Mouse (Mus musculus) myocyte (in vitro differentiated cells): ENCODE measurements around the gene Rnf222. TPM values are rescaled to one million over a fixed set of nuclear protein-coding genes. Genes with fewer than 3 reads are reported as not detected.

Experiments used
- H3K27me3 ChIP-seq: one replicate; pipeline ENCODE4 v1.6.1; 2011; ENCODE audit not compliant: control insufficient read depth, insufficient read depth, insufficient read length
- H3K36me3 ChIP-seq: one replicate; pipeline ENCODE4 v1.6.1; 2011; ENCODE audit not compliant: control insufficient read depth, insufficient read depth
- H3K4me2 ChIP-seq: one replicate; pipeline ENCODE4 v1.6.1; 2011; ENCODE audit warnings: low read depth, control low read depth
- H3K4me3 ChIP-seq: one replicate; pipeline ENCODE4 v1.5.1; 2011; ENCODE audit warnings: mild to moderate bottlenecking, control low read depth, moderate library complexity
- H3K79me2 ChIP-seq: one replicate; pipeline ENCODE4 v1.6.1; 2011; ENCODE audit not compliant: control insufficient read depth, insufficient read depth
- H3ac ChIP-seq: one replicate; pipeline ENCODE4 v1.6.1; 2011; ENCODE audit not compliant: control insufficient read depth, insufficient read length
- CEBPB ChIP-seq: IDR thresholded peaks from 2 replicates; pipeline ENCODE4 v1.6.1; 2011; ENCODE audit warnings: mild to moderate bottlenecking, moderate library complexity; ENCODE audit not compliant: poor library complexity, insufficient read depth, severe bottlenecking
- E2F4 ChIP-seq: IDR thresholded peaks from one replicate; pipeline ENCODE4 v1.6.1; 2011; ENCODE audit warnings: mild to moderate bottlenecking, control low read depth, moderate library complexity; ENCODE audit not compliant: insufficient read depth
- MAX ChIP-seq: IDR thresholded peaks from one replicate; pipeline ENCODE4 v1.6.1; 2011; ENCODE audit warnings: low read depth, mild to moderate bottlenecking, control low read depth
- MYOD1 ChIP-seq, 3 experiments: IDR thresholded peaks; one replicate each; pipeline ENCODE4 v1.6.1; 2011; ENCODE audit warnings: control low read depth in 2 of 3, low read depth in 2 of 3, mild to moderate bottlenecking in 2 of 3, moderate library complexity in 1 of 3; ENCODE audit not compliant: insufficient read length in 2 of 3, control insufficient read depth in 1 of 3
- MYOG ChIP-seq, 3 experiments: IDR thresholded peaks; one replicate each; pipeline ENCODE4 v1.6.1; 2011; ENCODE audit warnings: control low read depth in 2 of 3, low read depth in 2 of 3, mild to moderate bottlenecking in 2 of 3; ENCODE audit not compliant: insufficient read length in 2 of 3, control insufficient read depth in 1 of 3, insufficient read depth in 1 of 3
- POLR2A ChIP-seq: IDR thresholded peaks from one replicate; pipeline ENCODE4 v1.6.1; 2011; ENCODE audit warnings: low read depth, mild to moderate bottlenecking, control low read depth, moderate library complexity; ENCODE audit not compliant: insufficient read length
- POLR2AphosphoS2 ChIP-seq: IDR thresholded peaks from one replicate; pipeline ENCODE4 v1.6.1; 2011; ENCODE audit warnings: low read depth, control low read depth; ENCODE audit not compliant: insufficient read length
- REST ChIP-seq: IDR thresholded peaks from one replicate; pipeline ENCODE4 v1.6.1; 2011; ENCODE audit warnings: mild to moderate bottlenecking, control low read depth, moderate library complexity; ENCODE audit not compliant: insufficient read depth, insufficient read length
- SRF ChIP-seq: IDR thresholded peaks from one replicate; pipeline ENCODE4 v1.6.1; 2011; ENCODE audit warnings: low read depth; ENCODE audit not compliant: control insufficient read depth, insufficient read length
- TCF12 ChIP-seq: IDR thresholded peaks from one replicate; pipeline ENCODE4 v1.6.1; 2011; ENCODE audit warnings: mild to moderate bottlenecking, control low read depth; ENCODE audit not compliant: poor library complexity, insufficient read depth, severe bottlenecking
- TCF3 ChIP-seq: IDR thresholded peaks from one replicate; pipeline ENCODE4 v1.6.1; 2011; ENCODE audit warnings: low read depth, control low read depth; ENCODE audit not compliant: insufficient read length
- USF1 ChIP-seq: IDR thresholded peaks from one replicate; pipeline ENCODE4 v1.6.1; 2011; ENCODE audit warnings: low read depth, mild to moderate bottlenecking, control low read depth, moderate library complexity
- polyA plus RNA-seq: library from polyadenylated mRNA; unstranded; fragments of >200 nt; fragmentation: generic; extraction: Trizol; gene quantifications from one replicate; pipeline ENCODE4 v1.2.1, GENCODE M21; 2012; ENCODE audit warnings: missing spikeins

Gene Rnf222
- polyA plus RNA-seq, 1 experiment = not detected

GRCm38 (mm10) chr11:68898790-68899189, 10.4 kb downstream of the Rnf222 start:
- peaks cover 14% of the 10 kb centered on the region for H3K79me2 ChIP-seq
- TF ChIP-seq SRF (no peak), MAX (no peak), MYOD1 (IDR thresholded peaks at IDR 0.05; ENCODE audit: control insufficient read depth in 1 of 3, insufficient read length in 2 of 3, low read depth in 2 of 3) (no peak), TCF12 (no peak), POLR2AphosphoS2 (no peak), USF1 (no peak), E2F4 (no peak), POLR2A (no peak), REST (no peak), MYOG (IDR thresholded peaks at IDR 0.05; ENCODE audit: control insufficient read depth in 1 of 3, insufficient read depth in 1 of 3, insufficient read length in 2 of 3, low read depth in 2 of 3) (no peak), CEBPB (no peak)
- H3ac ChIP-seq = no peak overlapping the region
- H3K36me3 ChIP-seq = no peaks in the 10 kb centered on the region
- no peak overlapping the region for H3K4me2 ChIP-seq
- H3K4me3 ChIP-seq = no peak overlapping the region
- H3K27me3 ChIP-seq = peaks cover 5% of the 10 kb centered on the region

- Histone ChIP-seq H3ac (no peak overlapping the region), H3K79me2 (peaks cover 14% of the 10 kb centered on the region), H3K36me3 (peaks cover 5% of the 10 kb centered on the region), H3K27me3 (peaks cover 5% of the 10 kb centered on the region), H3K4me2 (no peak overlapping the region), H3K4me3 (no peak overlapping the region)
- TF ChIP-seq E2F4 = no peak
- no peak for TF ChIP-seq MAX
- TF ChIP-seq TCF12 = no peak
- no peak for TF ChIP-seq TCF3
- no peak for TF ChIP-seq SRF
- no peak for TF ChIP-seq MYOD1 (IDR thresholded peaks at IDR 0.05; ENCODE audit: control insufficient read depth in 1 of 3, insufficient read length in 2 of 3, low read depth in 2 of 3)
- no peak for TF ChIP-seq POLR2A
- TF ChIP-seq POLR2AphosphoS2 = no peak
- TF ChIP-seq USF1 = no peak
- no peak for TF ChIP-seq REST
- no peak for TF ChIP-seq CEBPB
- no peak for TF ChIP-seq MYOG (IDR thresholded peaks at IDR 0.05; ENCODE audit: control insufficient read depth in 1 of 3, insufficient read depth in 1 of 3, insufficient read length in 2 of 3, low read depth in 2 of 3)
Observed at GRCm38 (mm10) chr11:68899815-68900214, 11.5 kb downstream of the Rnf222 start.

GRCm38 (mm10) chr11:68900519-68901350, 12.4 kb downstream of the Rnf222 start:
- H3ac ChIP-seq = no peak overlapping the region
- H3K27me3 ChIP-seq = peaks cover 5% of the 10 kb centered on the region
- TF ChIP-seq MAX = no peak
- TF ChIP-seq REST = no peak
- TF ChIP-seq MYOD1 (IDR thresholded peaks at IDR 0.05; ENCODE audit: control insufficient read depth in 1 of 3, insufficient read length in 2 of 3, low read depth in 2 of 3) = no peak
- TF ChIP-seq E2F4 = no peak
- TF ChIP-seq POLR2A = no peak
- TF ChIP-seq TCF12 = no peak
- no peak for TF ChIP-seq POLR2AphosphoS2
- no peak for TF ChIP-seq MYOG (IDR thresholded peaks at IDR 0.05; ENCODE audit: control insufficient read depth in 1 of 3, insufficient read depth in 1 of 3, insufficient read length in 2 of 3, low read depth in 2 of 3)
- TF ChIP-seq CEBPB = no peak
- no peak for TF ChIP-seq USF1
- no peak for TF ChIP-seq SRF
- no peak for TF ChIP-seq TCF3
- peaks cover 14% of the 10 kb centered on the region for H3K79me2 ChIP-seq
- H3K4me3 ChIP-seq = peak overlapping the region; percentile 85
- H3K36me3 ChIP-seq = peaks cover 9% of the 10 kb centered on the region
- H3K4me2 ChIP-seq = peak overlapping the region; percentile 80

DNA sequence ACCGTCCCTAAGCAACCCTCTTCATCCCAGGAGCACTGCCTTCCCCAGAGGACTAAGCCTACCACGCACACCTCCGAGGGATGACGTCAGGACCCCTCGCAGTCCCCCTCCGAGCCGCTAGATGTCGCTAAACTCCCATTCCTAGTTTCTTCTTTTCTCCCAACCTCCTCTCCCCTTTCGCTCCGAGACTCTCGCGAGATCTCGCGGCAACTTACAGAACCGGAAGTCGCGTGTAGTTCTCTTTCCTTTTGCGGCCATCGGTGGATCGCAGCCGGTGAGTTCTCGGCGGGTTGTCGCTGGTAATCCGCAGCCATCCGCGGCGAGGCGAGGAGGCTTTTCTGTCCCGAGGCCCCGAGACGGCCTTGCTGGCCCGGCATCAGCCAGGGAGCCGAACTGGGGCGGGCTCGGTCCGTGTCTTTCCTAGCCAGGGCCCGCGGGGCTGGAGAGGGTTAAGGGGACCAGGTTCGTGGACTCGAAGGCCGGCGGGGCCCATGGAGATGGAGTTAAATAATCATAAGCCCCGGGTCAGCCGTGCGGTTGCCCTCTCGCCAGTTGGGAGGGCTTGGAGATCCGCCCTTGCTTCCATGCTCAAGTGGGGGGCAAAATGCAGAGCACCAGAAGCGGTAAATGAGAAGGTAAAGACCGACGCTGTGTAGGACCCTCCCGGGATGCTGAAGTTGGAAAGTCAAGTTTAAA, 13.1 kb downstream of the Rnf222 start, which contains the start of gene Rpl26:
Gene Rpl26, plus strand, starts transcription at position 233 of the 696 bp plus-strand sequence.
- Histone ChIP-seq H3K36me3 (peaks cover 10% of the 10 kb centered on the region), H3K4me3 (peak within 1 kb of the TSS; percentile 85), H3ac (peak within 1 kb of the TSS; percentile 37), H3K27me3 (peaks cover 5% of the 10 kb centered on the region), H3K79me2 (peaks cover 14% of the 10 kb centered on the region), H3K4me2 (peak within 1 kb of the TSS; percentile 80)
- peak; percentile 91 for TF ChIP-seq SRF
- peak; percentile 44 for TF ChIP-seq REST
- peak; percentile 95 for TF ChIP-seq POLR2A
- peak; percentile 96 for TF ChIP-seq POLR2AphosphoS2
- TF ChIP-seq TCF3 = no peak
